Mouse (Mus musculus): ENCODE results near the gene Krt76.

GRCm38 (mm10) chr15:101869431-101869830 lies 23.3 kb downstream of the Krt76 start, which contains the start of gene Krt77:
- TF ChIP-seq CTCF (IDR thresholded peaks at IDR 0.05; ENCODE audit: borderline replicate concordance, control insufficient read depth, extremely low read depth, insufficient read depth, low read length, poor library complexity): no peak
- TF ChIP-seq POLR2A (IDR thresholded peaks at IDR 0.05; ENCODE audit: control insufficient read depth, extremely low read depth, insufficient read depth, low read length, poor library complexity): no peak
